Mouse (Mus musculus): Measurements from ENCODE around the gene Dyrk3.

DNA sequence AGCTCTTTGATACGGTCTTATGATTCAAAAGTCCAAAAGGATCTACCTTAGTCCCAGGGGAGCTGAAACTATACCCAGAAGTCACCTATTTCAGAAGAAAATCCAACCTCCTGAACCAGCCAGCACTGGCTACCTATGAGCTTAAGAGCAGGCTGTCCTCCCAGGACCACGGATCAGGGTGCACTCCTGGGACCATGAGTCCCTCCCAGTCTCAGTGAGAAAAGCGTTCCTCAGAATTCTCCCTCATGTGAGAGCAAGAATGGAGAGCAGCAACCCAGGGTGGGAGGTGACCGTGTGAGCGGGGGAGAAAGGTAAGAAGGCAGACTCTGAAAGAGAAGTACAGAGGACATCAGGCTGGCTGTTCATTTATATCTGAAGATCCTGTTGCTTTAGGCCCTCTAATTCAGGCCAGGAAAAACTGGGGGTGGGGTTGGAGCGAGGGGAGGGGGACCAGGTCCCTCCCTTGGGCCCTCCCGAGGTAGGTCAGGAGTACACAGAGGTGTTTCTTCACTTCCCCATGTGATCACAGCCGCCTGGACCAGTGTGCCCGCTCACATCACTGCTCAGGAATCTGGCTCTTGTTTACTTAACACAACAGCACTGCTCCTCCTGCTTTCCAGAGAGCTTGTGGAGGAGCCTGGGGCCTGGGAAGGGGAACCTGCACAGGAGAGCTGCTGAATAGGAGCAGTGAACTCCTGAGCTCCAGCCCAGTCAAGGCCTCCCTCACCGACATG lies 30.4 kb downstream of the Dyrk3 start:
- TF ChIP-seq CTCF (IDR thresholded peaks at IDR 0.05; ENCODE audit: insufficient read depth, low read depth, low read length), result no peak
- no peak for TF ChIP-seq POLR2A (IDR thresholded peaks at IDR 0.05; ENCODE audit: insufficient read depth, low read depth, low read length)
